Mouse (Mus musculus): ENCODE measurements at regions not wholly inside any gene's neighbourhood (a gene's known extent, or its start where the extent isn't known, plus 50 kb on each side); places are given as distances from the start of the nearest gene placed in this dataset.
A peak's percentile ranks its signal among the peaks of the same experiment; 100 is the strongest.

- DNase-seq (ENCODE audit: extremely low read depth, low read depth, low spot score), result no peak
- WGBS, result 89% methylated on average over 5 of the region's 5 CpGs
- no peak overlapping the region for H3K9ac ChIP-seq (ENCODE audit: low read depth, low read length)
- H3K4me3 ChIP-seq (ENCODE audit: insufficient read depth, low read depth, low read length), result no peak overlapping the region
- no peaks in the 10 kb centered on the region for H3K79me2 ChIP-seq (ENCODE audit: control insufficient read depth, insufficient read depth, low read length)
- no peaks in the 10 kb centered on the region for H3K27me3 ChIP-seq (ENCODE audit: control insufficient read depth, insufficient read depth, low read length)
- H3K27ac ChIP-seq (replicated peaks; ENCODE audit: insufficient read depth, low read depth, low read length), result no peak overlapping the region
- no peaks in the 10 kb centered on the region for H3K4me1 ChIP-seq (ENCODE audit: control insufficient read depth, insufficient read depth, low read length)
- TF ChIP-seq POLR2A (IDR thresholded peaks at IDR 0.05; ENCODE audit: extremely low read depth, insufficient read depth, low read length), result no peak
- TF ChIP-seq CTCF (IDR thresholded peaks at IDR 0.05; ENCODE audit: low read depth, low read length), result no peak
- H3K36me3 ChIP-seq (ENCODE audit: control insufficient read depth, insufficient read depth, low read length), result no peaks in the 10 kb centered on the region
These were observed 283.7 kb upstream of the Rnaseh2b start for GRCm38 (mm10) chr14:62008707-62009106.

GRCm38 (mm10) chr14:62018804-62019203 is 273.6 kb upstream of the Rnaseh2b start:
- H3K27ac ChIP-seq (replicated peaks; ENCODE audit: insufficient read depth, low read depth, low read length), result no peak overlapping the region
- WGBS, result 90% methylated on average over 4 of the region's 4 CpGs
- no peaks in the 10 kb centered on the region for H3K4me1 ChIP-seq (ENCODE audit: control insufficient read depth, insufficient read depth, low read length)
- H3K36me3 ChIP-seq (ENCODE audit: control insufficient read depth, insufficient read depth, low read length), result no peaks in the 10 kb centered on the region
- DNase-seq (ENCODE audit: extremely low read depth, low read depth, low spot score), result no peak
- no peak overlapping the region for H3K9ac ChIP-seq (ENCODE audit: low read depth, low read length)
- H3K27me3 ChIP-seq (ENCODE audit: control insufficient read depth, insufficient read depth, low read length), result no peaks in the 10 kb centered on the region
- TF ChIP-seq CTCF (IDR thresholded peaks at IDR 0.05; ENCODE audit: low read depth, low read length) (no peak), POLR2A (IDR thresholded peaks at IDR 0.05; ENCODE audit: extremely low read depth, insufficient read depth, low read length) (no peak)
- H3K4me3 ChIP-seq (ENCODE audit: insufficient read depth, low read depth, low read length), result no peak overlapping the region
- no peaks in the 10 kb centered on the region for H3K79me2 ChIP-seq (ENCODE audit: control insufficient read depth, insufficient read depth, low read length)

GRCm38 (mm10) chr14:62020996-62021395 is 271.4 kb upstream of the Rnaseh2b start:
- TF ChIP-seq CTCF (IDR thresholded peaks at IDR 0.05; ENCODE audit: low read depth, low read length), result no peak
- TF ChIP-seq POLR2A (IDR thresholded peaks at IDR 0.05; ENCODE audit: extremely low read depth, insufficient read depth, low read length), result no peak
- H3K27me3 ChIP-seq (ENCODE audit: control insufficient read depth, insufficient read depth, low read length), result no peaks in the 10 kb centered on the region
- DNase-seq (ENCODE audit: extremely low read depth, low read depth, low spot score), result no peak
- no peaks in the 10 kb centered on the region for H3K79me2 ChIP-seq (ENCODE audit: control insufficient read depth, insufficient read depth, low read length)
- no peaks in the 10 kb centered on the region for H3K4me1 ChIP-seq (ENCODE audit: control insufficient read depth, insufficient read depth, low read length)
- H3K36me3 ChIP-seq (ENCODE audit: control insufficient read depth, insufficient read depth, low read length), result no peaks in the 10 kb centered on the region
- no peak overlapping the region for H3K9ac ChIP-seq (ENCODE audit: low read depth, low read length)
- 82% methylated on average over 3 of the region's 3 CpGs for WGBS
- H3K27ac ChIP-seq (replicated peaks; ENCODE audit: insufficient read depth, low read depth, low read length), result no peak overlapping the region
- no peak overlapping the region for H3K4me3 ChIP-seq (ENCODE audit: insufficient read depth, low read depth, low read length)

- DNase-seq (ENCODE audit: extremely low read depth, low read depth, low spot score), result no peak
- Histone ChIP-seq H3K9ac (ENCODE audit: low read depth, low read length) (no peak overlapping the region), H3K79me2 (ENCODE audit: control insufficient read depth, insufficient read depth, low read length) (no peaks in the 10 kb centered on the region), H3K36me3 (ENCODE audit: control insufficient read depth, insufficient read depth, low read length) (no peaks in the 10 kb centered on the region), H3K4me1 (ENCODE audit: control insufficient read depth, insufficient read depth, low read length) (no peaks in the 10 kb centered on the region), H3K27ac (replicated peaks; ENCODE audit: insufficient read depth, low read depth, low read length) (no peak overlapping the region), H3K27me3 (ENCODE audit: control insufficient read depth, insufficient read depth, low read length) (no peaks in the 10 kb centered on the region), H3K4me3 (ENCODE audit: insufficient read depth, low read depth, low read length) (no peak overlapping the region)
- WGBS, result 94% methylated on average over 3 of the region's 3 CpGs
- no peak for TF ChIP-seq CTCF (IDR thresholded peaks at IDR 0.05; ENCODE audit: low read depth, low read length)
- TF ChIP-seq POLR2A (IDR thresholded peaks at IDR 0.05; ENCODE audit: extremely low read depth, insufficient read depth, low read length), result no peak
These were observed 270.2 kb upstream of the Rnaseh2b start for GRCm38 (mm10) chr14:62022193-62022592.

- H3K27ac ChIP-seq (replicated peaks; ENCODE audit: insufficient read depth, low read depth, low read length), result no peak overlapping the region
- no peaks in the 10 kb centered on the region for H3K36me3 ChIP-seq (ENCODE audit: control insufficient read depth, insufficient read depth, low read length)
- H3K79me2 ChIP-seq (ENCODE audit: control insufficient read depth, insufficient read depth, low read length), result no peaks in the 10 kb centered on the region
- H3K27me3 ChIP-seq (ENCODE audit: control insufficient read depth, insufficient read depth, low read length), result no peaks in the 10 kb centered on the region
- 75% methylated on average over 7 of the region's 7 CpGs for WGBS
- TF ChIP-seq POLR2A (IDR thresholded peaks at IDR 0.05; ENCODE audit: extremely low read depth, insufficient read depth, low read length) (no peak), CTCF (IDR thresholded peaks at IDR 0.05; ENCODE audit: low read depth, low read length) (no peak)
- peak; percentile 14 for DNase-seq (ENCODE audit: extremely low read depth, low read depth, low spot score)
- no peak overlapping the region for H3K4me3 ChIP-seq (ENCODE audit: insufficient read depth, low read depth, low read length)
- no peak overlapping the region for H3K9ac ChIP-seq (ENCODE audit: low read depth, low read length)
- no peaks in the 10 kb centered on the region for H3K4me1 ChIP-seq (ENCODE audit: control insufficient read depth, insufficient read depth, low read length)
These were observed 269.4 kb upstream of the Rnaseh2b start for GRCm38 (mm10) chr14:62023022-62023421.

GRCm38 (mm10) chr14:62027751-62028279 is 264.6 kb upstream of the Rnaseh2b start:
- no peak for DNase-seq (ENCODE audit: extremely low read depth, low read depth, low spot score)
- Histone ChIP-seq H3K4me1 (ENCODE audit: control insufficient read depth, insufficient read depth, low read length) (no peaks in the 10 kb centered on the region), H3K36me3 (ENCODE audit: control insufficient read depth, insufficient read depth, low read length) (no peaks in the 10 kb centered on the region), H3K27ac (replicated peaks; ENCODE audit: insufficient read depth, low read depth, low read length) (no peak overlapping the region), H3K79me2 (ENCODE audit: control insufficient read depth, insufficient read depth, low read length) (no peaks in the 10 kb centered on the region), H3K4me3 (ENCODE audit: insufficient read depth, low read depth, low read length) (no peak overlapping the region), H3K9ac (ENCODE audit: low read depth, low read length) (no peak overlapping the region), H3K27me3 (ENCODE audit: control insufficient read depth, insufficient read depth, low read length) (no peaks in the 10 kb centered on the region)
- TF ChIP-seq CTCF (IDR thresholded peaks at IDR 0.05; ENCODE audit: low read depth, low read length), result no peak
- TF ChIP-seq POLR2A (IDR thresholded peaks at IDR 0.05; ENCODE audit: extremely low read depth, insufficient read depth, low read length), result no peak
- WGBS, result 79% methylated on average over 8 of the region's 8 CpGs

Measured in liver, adult 2 months (tissue).